35 mouse cellular contexts compared by ENCODE assay signal in genomic region chr16:36820016-36820415, GRCm38 (mm10).
"Had no signal": no experiment of that assay in that cellular context is flagged by ENCODE, and none has a peak within 500 bp of the region (broad histone marks: within the 10 kb centered on the region; RNA-seq: fewer than 3 reads in every experiment).

No protein-coding gene starts in this region.

- H3K4me2 ChIP-seq: heart, embryonic 11.5 days; heart, embryonic 12.5 days; heart, embryonic 13.5 days; heart, embryonic 15.5 days; hindbrain, embryonic 12.5 days; hindbrain, embryonic 13.5 days; hindbrain, embryonic 14.5 days; hindbrain, embryonic 15.5 days; intestine, embryonic 15.5 days; kidney, embryonic 15.5 days had no signal

- H3K4me1 ChIP-seq: heart, embryonic 15.5 days; hindbrain, embryonic 13.5 days; hindbrain, embryonic 15.5 days had no signal

- H3K27me3 ChIP-seq: heart, embryonic 12.5 days; heart, embryonic 13.5 days; heart, embryonic 15.5 days; hindbrain, embryonic 12.5 days; hindbrain, embryonic 13.5 days; hindbrain, embryonic 15.5 days; intestine, embryonic 15.5 days; kidney, embryonic 15.5 days had no signal

- H3K9me3 ChIP-seq: heart, embryonic 10.5 days; heart, embryonic 12.5 days; heart, embryonic 13.5 days; heart, embryonic 15.5 days; hindbrain, embryonic 10.5 days; hindbrain, embryonic 12.5 days; hindbrain, embryonic 13.5 days; hindbrain, embryonic 15.5 days; intestine, embryonic 15.5 days; kidney, embryonic 15.5 days had no signal

- H3K9ac ChIP-seq: heart, embryonic 12.5 days; heart, embryonic 13.5 days; heart, embryonic 15.5 days; hindbrain, embryonic 12.5 days; hindbrain, embryonic 13.5 days; hindbrain, embryonic 14.5 days; hindbrain, embryonic 15.5 days; intestine, embryonic 15.5 days; kidney, embryonic 15.5 days had no signal

- DNase-seq: heart, postnatal 10 days; heart, postnatal 14 days; heart, postnatal 36 days; heart, postnatal 4 days; kidney, adult 11 months; kidney, adult 18-20 months; kidney, adult 2 months; kidney, adult 8-10 months; kidney, adult 9 months; kidney, postnatal 10 days; kidney, postnatal 14 days; kidney, postnatal 25 days; kidney, postnatal 36 days; kidney, postnatal 4 days; layer of hippocampus, adult 9-11 months; layer of hippocampus, postnatal 36 days had no signal

- ATAC-seq: hindbrain, embryonic 16.5 days; hindbrain, postnatal 0 days; inflammation-experienced regulatory T-cells, adult 6 months; intestine, embryonic 15.5 days; intestine, embryonic 16.5 days; intestine, postnatal 0 days had no signal

- H3K27ac ChIP-seq: heart, embryonic 10.5 days; heart, embryonic 13.5 days; heart, embryonic 15.5 days; hindbrain, embryonic 10.5 days; hindbrain, embryonic 12.5 days; hindbrain, embryonic 13.5 days; hindbrain, embryonic 14.5 days; hindbrain, embryonic 15.5 days; hindbrain, postnatal 0 days; intestine, embryonic 15.5 days; kidney, embryonic 15.5 days; kidney, postnatal 0 days; layer of hippocampus, adult 2 months had no signal

- H3K36me3 ChIP-seq: heart, embryonic 10.5 days; heart, embryonic 12.5 days; heart, embryonic 13.5 days; heart, embryonic 15.5 days; hindbrain, embryonic 10.5 days; hindbrain, embryonic 12.5 days; hindbrain, embryonic 13.5 days; hindbrain, embryonic 15.5 days; intestine, embryonic 15.5 days; kidney, embryonic 15.5 days had no signal

- H3K4me3 ChIP-seq: heart, embryonic 10.5 days; heart, embryonic 12.5 days; heart, embryonic 13.5 days; heart, embryonic 15.5 days; hindbrain, embryonic 10.5 days; hindbrain, embryonic 12.5 days; hindbrain, embryonic 13.5 days; hindbrain, embryonic 15.5 days; intestine, embryonic 15.5 days; kidney, embryonic 15.5 days; layer of hippocampus, adult 2 months had no signal
